ENCODE assay signal across 22 mouse cellular contexts in genomic region chr17:86531231-86531630, GRCm38 (mm10). TPM values are rescaled to one million over a fixed set of nuclear protein-coding genes. Genes with fewer than 3 reads are reported as not detected.
A peak's percentile ranks its signal among the peaks of the same experiment; 100 is the strongest.
DNase-seq lines count a peak whose midpoint lies in the region; TF ChIP-seq lines count a peak whose summit lies in the region.
"Had no signal": no experiment of that assay in that cellular context is flagged by ENCODE, and none has a peak within 500 bp of the region (broad histone marks: within the 10 kb centered on the region; RNA-seq: fewer than 3 reads in every experiment).

No protein-coding gene starts in this region.

- H3K4me3 ChIP-seq in gastrocnemius, adult 2 months, result no peak overlapping the region
- H3K4me3 ChIP-seq in heart, embryonic 10.5 days, result no peak overlapping the region
- no peak overlapping the region for H3K4me3 ChIP-seq in small intestine, adult 2 months (ENCODE audit: low read depth, low read length)
- H3K4me3 ChIP-seq: embryonic facial prominence, embryonic 10.5 days; embryonic facial prominence, embryonic 12.5 days; forebrain, embryonic 13.5 days; forebrain, embryonic 15.5 days had no signal

- peaks cover 57% of the 10 kb centered on the region for H3K4me1 ChIP-seq in heart, embryonic 10.5 days
- peaks cover 8% of the 10 kb centered on the region for H3K4me1 ChIP-seq in small intestine, adult 2 months (ENCODE audit: control insufficient read depth, insufficient read depth, insufficient read length, low read length)
- H3K4me1 ChIP-seq: forebrain, embryonic 15.5 days had no signal

- 62% methylated on average over 6 of the region's 6 CpGs for WGBS in heart, embryonic 10.5 days
- WGBS in small intestine, adult 2 months, result 59% methylated on average over 6 of the region's 6 CpGs

- no peak for TF ChIP-seq CTCF in gastrocnemius, adult 2 months (IDR thresholded peaks at IDR 0.05)
- no peak for TF ChIP-seq CTCF in small intestine, adult 2 months (IDR thresholded peaks at IDR 0.05; ENCODE audit: extremely low read depth, insufficient read length, insufficient replicate concordance, low read depth, low read length)

- H3K9me3 ChIP-seq in heart, embryonic 10.5 days, result no peaks in the 10 kb centered on the region
- H3K9me3 ChIP-seq: embryonic facial prominence, embryonic 10.5 days; embryonic facial prominence, embryonic 12.5 days; forebrain, embryonic 13.5 days; forebrain, embryonic 15.5 days had no signal

- no peaks in the 10 kb centered on the region for H3K27me3 ChIP-seq in heart, embryonic 10.5 days (ENCODE audit: insufficient read depth, poor library complexity, severe bottlenecking)
- H3K27me3 ChIP-seq in small intestine, adult 2 months (ENCODE audit: control insufficient read depth, insufficient read depth, low read length), result no peaks in the 10 kb centered on the region
- H3K27me3 ChIP-seq: CH12.LX; embryonic facial prominence, embryonic 12.5 days; forebrain, embryonic 13.5 days; forebrain, embryonic 15.5 days; Patski had no signal

- intact Hi-C loops in gastrocnemius, adult 2 months (cut with DNase I), result no loop called here

- H3K27ac ChIP-seq in gastrocnemius, adult 2 months, result peak overlapping the region; percentile 70; the same call in 1 of the 2 replicates
- peak overlapping the region; percentile 70; the same call in 1 of the 2 replicates for H3K27ac ChIP-seq in heart, embryonic 10.5 days
- H3K27ac ChIP-seq in small intestine, adult 2 months (ENCODE audit: insufficient read depth, low read depth, low read length), result peak overlapping the region; percentile 58; the same call in 1 of the 2 replicates
- H3K27ac ChIP-seq: embryonic facial prominence, embryonic 10.5 days; embryonic facial prominence, embryonic 12.5 days; forebrain, embryonic 13.5 days; forebrain, embryonic 15.5 days had no signal

- no peak for DNase-seq in gastrocnemius, adult 2 months
- DNase-seq in gastrocnemius, adult 18-20 months (ENCODE audit: low spot score), result no peak
- DNase-seq in heart, embryonic 10.5 days (ENCODE audit: low spot score), result no peak
- DNase-seq in heart, adult 9 months (ENCODE audit: low spot score in 2 of 2), result no peak
- DNase-seq: adrenal gland, adult 8-10 months; adrenal gland, postnatal 14 days; adrenal gland, postnatal 36 days; B cell, adult 2 months; cerebellum, adult 11-12 months; cerebellum, adult 2 months; cerebellum, adult 9-10 months; cerebellum, postnatal 10 days; cerebellum, postnatal 25 days had no signal

- TF ChIP-seq POLR2A in small intestine, adult 2 months (IDR thresholded peaks at IDR 0.05; ENCODE audit: low read depth, low read length), result no peak

- no peaks in the 10 kb centered on the region for H3K36me3 ChIP-seq in heart, embryonic 10.5 days
- H3K36me3 ChIP-seq in small intestine, adult 2 months (ENCODE audit: control insufficient read depth, insufficient read depth, low read length), result no peaks in the 10 kb centered on the region
- H3K36me3 ChIP-seq: embryonic facial prominence, embryonic 10.5 days; embryonic facial prominence, embryonic 12.5 days; forebrain, embryonic 15.5 days; G1E had no signal

RNA-seq across cellular contexts. Expression of gene Gm10309, which starts 26.2 kb away (rescaled TPM):
- total RNA-seq in gastrocnemius, adult 2 months (2021), result under 1 TPM; 0.13 to 0.22 TPM
- total RNA-seq in gastrocnemius, adult 18-20 months (2021), result under 1 TPM in 1 of 2 experiments, not detected in 1; 0.11 TPM
- polyA plus RNA-seq in heart, embryonic 10.5 days (2016; fragmentation: Nextera tagmentation; extraction: Ambion mirVana), result 0.38 and 0.44 TPM in 2 replicates
- 0.05 TPM in 1 of 2 replicates, not detected in the other for polyA plus RNA-seq in small intestine, adult 2 months (2012; rRNA removed)
- total RNA-seq: adrenal gland, postnatal 14 days; adrenal gland, postnatal 36 days had no signal
- polyA plus RNA-seq: cerebellum, adult 2 months; cortical plate, adult 2 months; G1E; Patski had no signal
